Mouse (Mus musculus) heart, embryonic 13.5 days (tissue): Measurements from ENCODE around the gene Kcnd3. TPM values are rescaled to one million over a fixed set of nuclear protein-coding genes. Genes with fewer than 3 reads are reported as not detected.

ENCODE experiments used
- ATAC-seq: fragments of 200-750 bp; cut with Nextera tagmentation; 2 replicates; pipeline ENCODE4 v1.8.0; 2017; ENCODE audit warnings: moderate TSS enrichment; ENCODE audit not compliant: insufficient number of reproducible peaks, low FRiP score, low TSS enrichment; ENCODE audit errors: extremely low read depth
- H3K27ac ChIP-seq: fragments of 300-500 bp; sonication (generic); replicated peaks from 2 replicates; pipeline ENCODE4 v1.5.1; 2015; ENCODE audit warnings: moderate library complexity, mild to moderate bottlenecking, inconsistent platforms
- H3K27me3 ChIP-seq: fragments of 300-500 bp; sonication (generic); replicated peaks from 2 replicates; pipeline ENCODE4 v1.6.1; 2015; ENCODE audit warnings: mild to moderate bottlenecking, inconsistent platforms
- H3K36me3 ChIP-seq: fragments of 300-500 bp; sonication (generic); 2 replicates; pipeline ENCODE4 v1.6.1; 2015; ENCODE audit warnings: mild to moderate bottlenecking, inconsistent platforms
- H3K4me1 ChIP-seq: fragments of 300-500 bp; sonication (generic); 2 replicates; pipeline ENCODE4 v1.6.1; 2015; ENCODE audit warnings: inconsistent platforms
- H3K4me2 ChIP-seq: fragments of 300-500 bp; sonication (generic); 2 replicates; pipeline ENCODE4 v1.6.1; 2015; ENCODE audit warnings: inconsistent platforms, mild to moderate bottlenecking, moderate library complexity
- H3K4me3 ChIP-seq: fragments of 300-500 bp; sonication (generic); 2 replicates; pipeline ENCODE4 v1.5.1; 2015; ENCODE audit warnings: moderate library complexity, mild to moderate bottlenecking, inconsistent platforms
- H3K9ac ChIP-seq: fragments of 300-500 bp; sonication (generic); 2 replicates; pipeline ENCODE4 v1.6.1; 2015; ENCODE audit warnings: inconsistent platforms, mild to moderate bottlenecking, moderate library complexity
- H3K9me3 ChIP-seq: fragments of 300-500 bp; sonication (generic); 2 replicates; pipeline ENCODE4 v1.6.1; 2016; ENCODE audit warnings: inconsistent platforms
- WGBS: fragments of 180-500 bp; shearing (Covaris S2); methylation state at CpG from one replicate; pipeline ENCODE4 v1.1.7; 2015; ENCODE audit warnings: mixed read lengths; 5-methylcytosine and 5-hydroxymethylcytosine counted together
- polyA plus RNA-seq: library from polyadenylated mRNA; unstranded; fragments of >200 nt; fragmentation: Nextera tagmentation; extraction: Ambion mirVana; gene quantifications from 2 replicates; pipeline ENCODE4 v1.2.1, GENCODE M21; 2015

Gene Kcnd3
- polyA plus RNA-seq, 1 experiment from 2014 or later, result 0.67 TPM

GRCm38 (mm10) chr3:105714820-105715167 is 262.7 kb downstream of the Kcnd3 start:
- Histone ChIP-seq H3K27me3 (no peaks in the 10 kb centered on the region), H3K9ac (no peak overlapping the region), H3K36me3 (peaks cover 9% of the 10 kb centered on the region; the same call in 1 of the 2 replicates), H3K4me1 (peaks cover 47% of the 10 kb centered on the region), H3K4me2 (no peak overlapping the region), H3K4me3 (no peak overlapping the region), H3K27ac (no peak overlapping the region), H3K9me3 (no peaks in the 10 kb centered on the region)
- ATAC-seq, result no peak

- Histone ChIP-seq H3K4me3 (no peak overlapping the region), H3K36me3 (peaks cover 9% of the 10 kb centered on the region; the same call in 1 of the 2 replicates), H3K9ac (no peak overlapping the region), H3K4me2 (no peak overlapping the region), H3K9me3 (no peaks in the 10 kb centered on the region), H3K27ac (no peak overlapping the region), H3K27me3 (no peaks in the 10 kb centered on the region), H3K4me1 (peaks cover 42% of the 10 kb centered on the region)
- 67% methylated on average over 18 of the region's 18 CpGs for WGBS
- ATAC-seq, result no peak
Observed at GRCm38 (mm10) chr3:105716353-105717000, 264.3 kb downstream of the Kcnd3 start.

GRCm38 (mm10) chr3:105717856-105718555 is 265.9 kb downstream of the Kcnd3 start:
- Histone ChIP-seq H3K9me3 (no peaks in the 10 kb centered on the region), H3K27me3 (no peaks in the 10 kb centered on the region), H3K4me2 (no peak overlapping the region), H3K36me3 (peaks cover 9% of the 10 kb centered on the region; the same call in 1 of the 2 replicates), H3K4me3 (no peak overlapping the region), H3K4me1 (peaks cover 34% of the 10 kb centered on the region), H3K9ac (no peak overlapping the region), H3K27ac (no peak overlapping the region)
- WGBS, result 53% methylated on average over 11 of the region's 11 CpGs
- no peak for ATAC-seq

- Histone ChIP-seq H3K4me3 (no peak overlapping the region), H3K4me2 (no peak overlapping the region), H3K9me3 (no peaks in the 10 kb centered on the region), H3K9ac (no peak overlapping the region), H3K27ac (no peak overlapping the region), H3K4me1 (peaks cover 27% of the 10 kb centered on the region), H3K27me3 (no peaks in the 10 kb centered on the region), H3K36me3 (peaks cover 9% of the 10 kb centered on the region; the same call in 1 of the 2 replicates)
- ATAC-seq, result no peak
- 13% methylated on average over 4 of the region's 4 CpGs for WGBS
Observed at GRCm38 (mm10) chr3:105718746-105719145, 266.6 kb downstream of the Kcnd3 start.

- H3K4me2 ChIP-seq, result no peak overlapping the region
- no peak overlapping the region for H3K4me3 ChIP-seq
- peaks cover 9% of the 10 kb centered on the region; the same call in 1 of the 2 replicates for H3K36me3 ChIP-seq
- WGBS, result 65% methylated on average over 4 of the region's 4 CpGs
- no peak overlapping the region for H3K27ac ChIP-seq
- no peaks in the 10 kb centered on the region for H3K9me3 ChIP-seq
- ATAC-seq, result no peak
- H3K27me3 ChIP-seq, result no peaks in the 10 kb centered on the region
- H3K4me1 ChIP-seq, result peaks cover 16% of the 10 kb centered on the region
- H3K9ac ChIP-seq, result no peak overlapping the region
Observed at GRCm38 (mm10) chr3:105719979-105720378, 267.8 kb downstream of the Kcnd3 start.

GRCm38 (mm10) chr3:105720514-105720913 is 268.4 kb downstream of the Kcnd3 start:
- peaks cover 16% of the 10 kb centered on the region for H3K4me1 ChIP-seq
- no peak overlapping the region for H3K4me3 ChIP-seq
- no peaks in the 10 kb centered on the region for H3K27me3 ChIP-seq
- no peak overlapping the region for H3K9ac ChIP-seq
- no peaks in the 10 kb centered on the region for H3K9me3 ChIP-seq
- H3K27ac ChIP-seq, result no peak overlapping the region
- no peak for ATAC-seq
- 64% methylated on average over 4 of the region's 4 CpGs for WGBS
- no peak overlapping the region for H3K4me2 ChIP-seq
- H3K36me3 ChIP-seq, result peaks cover 9% of the 10 kb centered on the region; the same call in 1 of the 2 replicates

- H3K27me3 ChIP-seq, result no peaks in the 10 kb centered on the region
- H3K4me2 ChIP-seq, result no peak overlapping the region
- WGBS, result 51% methylated on average over 2 of the region's 2 CpGs
- peaks cover 5% of the 10 kb centered on the region; the same call in 1 of the 2 replicates for H3K36me3 ChIP-seq
- H3K9me3 ChIP-seq, result no peaks in the 10 kb centered on the region
- H3K9ac ChIP-seq, result no peak overlapping the region
- no peak for ATAC-seq
- no peak overlapping the region for H3K4me3 ChIP-seq
- peaks cover 16% of the 10 kb centered on the region for H3K4me1 ChIP-seq
- H3K27ac ChIP-seq, result no peak overlapping the region
Observed at GRCm38 (mm10) chr3:105721681-105722201, 269.6 kb downstream of the Kcnd3 start.

GRCm38 (mm10) chr3:105722510-105722909 is 270.4 kb downstream of the Kcnd3 start:
- Histone ChIP-seq H3K27ac (no peak overlapping the region), H3K9me3 (no peaks in the 10 kb centered on the region), H3K4me3 (no peak overlapping the region), H3K36me3 (peaks cover 3% of the 10 kb centered on the region; the same call in 1 of the 2 replicates), H3K27me3 (no peaks in the 10 kb centered on the region), H3K9ac (no peak overlapping the region), H3K4me2 (no peak overlapping the region), H3K4me1 (peaks cover 16% of the 10 kb centered on the region)
- ATAC-seq, result no peak
- WGBS, result 95% methylated on average over 3 of the region's 3 CpGs

Other genes with a start within 250 kb of the Kcnd3 start
- 18.1 and 20.2 TPM in 2 replicates for gene Ddx20, start 235.2 kb downstream of the Kcnd3 start, polyA plus RNA-seq